Mouse (Mus musculus): ENCODE results near the gene Wdfy4.

Gene Wdfy4

GRCm38 (mm10) chr14:32917919-32918318 is 267.4 kb downstream of the Wdfy4 start:
- TF ChIP-seq GATA4 (IDR thresholded peaks at IDR 0.05; ENCODE audit: insufficient replicate concordance, low read length), result no peak

GRCm38 (mm10) chr14:32915360-32915759 is 269.9 kb downstream of the Wdfy4 start:
- no peak for TF ChIP-seq GATA4 (IDR thresholded peaks at IDR 0.05; ENCODE audit: insufficient replicate concordance, low read length)

DNA sequence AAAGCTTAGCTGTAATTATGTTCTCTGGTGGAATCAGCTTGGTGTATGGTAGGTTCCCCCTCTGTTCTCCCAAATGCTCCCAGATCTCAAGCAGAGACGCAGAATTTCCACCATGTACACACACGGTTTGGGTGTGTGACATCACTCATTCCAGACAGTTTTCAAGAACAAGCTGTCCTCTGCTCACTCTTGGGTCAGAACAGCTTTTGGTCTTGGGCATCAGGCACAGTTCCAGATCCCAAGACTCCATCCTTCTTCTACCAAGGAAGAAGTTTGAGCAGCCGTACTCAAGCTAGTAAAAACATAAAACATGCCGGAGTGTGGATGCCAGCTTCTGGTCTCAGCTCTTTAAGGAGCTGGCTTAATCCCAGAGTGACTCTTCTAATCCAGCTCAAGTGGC is 274.1 kb downstream of the Wdfy4 start:
- TF ChIP-seq GATA4 (IDR thresholded peaks at IDR 0.05; ENCODE audit: insufficient replicate concordance, low read length), result no peak

All from liver, adult (tissue).